Mouse (Mus musculus): ENCODE results near the gene Krt6a. TPM values are rescaled to one million over a fixed set of nuclear protein-coding genes. Genes with fewer than 3 reads are reported as not detected.

Krt6a gene
- total RNA-seq, 2 experiments from 2014 or later, result not detected

DNA sequence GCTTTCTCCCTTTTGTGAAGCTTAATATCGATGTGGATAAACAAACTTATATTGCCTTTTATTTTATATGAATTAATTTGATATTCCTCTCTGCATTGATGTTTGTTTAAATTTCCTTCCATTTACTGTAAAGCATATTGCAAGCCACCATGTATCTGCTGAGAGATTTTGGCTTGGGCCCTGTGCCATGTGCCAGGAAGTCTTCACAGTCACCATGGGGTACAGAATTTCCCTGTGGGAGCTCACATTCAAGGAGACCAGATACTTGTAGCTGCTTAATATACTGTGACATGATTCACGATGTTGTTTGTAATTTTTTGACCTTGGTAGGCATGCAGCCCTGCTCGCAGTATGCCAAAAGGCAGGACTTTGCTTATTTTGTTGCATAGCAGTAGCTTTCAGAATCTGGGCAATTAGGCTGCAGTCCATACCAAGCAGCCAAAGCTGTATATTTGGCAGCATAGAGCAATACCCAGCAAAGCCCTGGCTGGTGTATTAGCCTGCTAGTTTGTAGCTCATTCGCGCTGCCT is 41.3 kb downstream of the Krt6a start:
- no peak for DNase-seq (ENCODE audit: low spot score in 2 of 2)
- intact Hi-C loops (cut with DNase I), result no loop called here

DNA sequence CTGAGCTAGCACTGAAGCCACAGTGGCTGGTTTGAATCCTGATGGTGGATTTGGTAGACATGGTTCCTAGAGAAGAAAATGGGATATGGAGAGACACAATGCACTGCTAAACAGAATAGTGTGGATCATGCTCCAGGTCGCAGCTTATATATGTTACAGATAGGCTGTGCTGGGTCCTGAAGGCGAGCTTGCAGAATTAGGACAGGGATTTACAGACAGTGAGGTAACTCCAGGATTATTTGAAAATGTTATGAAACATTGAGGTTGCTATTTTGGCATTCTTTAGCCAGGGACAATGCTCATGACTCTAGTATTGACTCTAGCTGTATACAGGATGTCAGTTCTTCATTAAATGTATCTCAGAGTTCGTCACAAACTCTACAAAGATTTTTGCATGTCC is 46.8 kb downstream of the Krt6a start, which contains the start of gene Gm5478:
Gene Gm5478 (minus strand): TSS at position 101 of the 400 bp plus-strand sequence.
- intact Hi-C loops (cut with DNase I), result no loop called here
- DNase-seq (ENCODE audit: low spot score in 2 of 2), result no peak

Small RNA genes within 50 kb of the gene (microRNA-seq; reads per million reads assigned to microRNA genes)
- gene Gm44323 (0 reads per million in 2 experiments), gene Gm44342 (0 reads per million in 2 experiments), gene Gm44383 (0 reads per million in 2 experiments), gene Gm44479 (0 reads per million in 2 experiments)

Other genes with a start within 250 kb of the Krt6a start
- not detected for gene Krt88, start 246.6 kb downstream of the Krt6a start, total RNA-seq (2021)
- not detected for gene Krt81, start 230.6 kb downstream of the Krt6a start, total RNA-seq (2021)
- not detected for gene Krt86, start 220.8 kb downstream of the Krt6a start, total RNA-seq (2021)
- not detected for gene Krt83, start 202.8 kb downstream of the Krt6a start, total RNA-seq (2021)
- gene Gm49425, start 177.0 kb downstream of the Krt6a start, total RNA-seq (2021), result not detected
- not detected for gene Krt84, start 161.5 kb downstream of the Krt6a start, total RNA-seq (2021)
- gene Krt82, start 143.6 kb downstream of the Krt6a start, total RNA-seq (2021), result not detected
- not detected for gene Krt90, start 131.4 kb downstream of the Krt6a start, total RNA-seq (2021)
- gene Krt75, start 120.4 kb downstream of the Krt6a start, total RNA-seq (2021), result not detected
- gene Gm5414, start 66.1 kb downstream of the Krt6a start, total RNA-seq (2021), result not detected
- not detected for gene Gm5478, start 46.9 kb downstream of the Krt6a start, total RNA-seq (2021)
- gene Krt6b, start 14.0 kb downstream of the Krt6a start, total RNA-seq (2021), result not detected
- not detected for gene Krt5, start 18.6 kb upstream of the Krt6a start, total RNA-seq (2021)
- gene Krt71, start 48.8 kb upstream of the Krt6a start, total RNA-seq (2021), result not detected
- not detected for gene Krt72, start 92.2 kb upstream of the Krt6a start, total RNA-seq (2021)
- 1 to 10 TPM; 1.1 to 2.6 TPM for gene Krt73, start 108.0 kb upstream of the Krt6a start, total RNA-seq (2021)
- gene Krt2, start 123.9 kb upstream of the Krt6a start, total RNA-seq (2021), result under 1 TPM in 1 of 2 experiments, not detected in 1; 0.61 TPM
- gene Krt1, start 156.5 kb upstream of the Krt6a start, total RNA-seq (2021), result 1 to 10 TPM; 3.3 TPM
- 10 to 100 TPM; 10.9 to 14.7 TPM for gene Krt77, start 175.4 kb upstream of the Krt6a start, total RNA-seq (2021)
- gene Krt76, start 198.6 kb upstream of the Krt6a start, total RNA-seq (2021), result not detected
- gene Krt4, start 230.4 kb upstream of the Krt6a start, total RNA-seq (2021), result not detected
- gene Krt79, start 246.0 kb upstream of the Krt6a start, total RNA-seq (2021), result not detected